Mouse (Mus musculus): ENCODE data around the gene Gpr137b. TPM values are rescaled to one million over a fixed set of nuclear protein-coding genes. Genes with fewer than 3 reads are reported as not detected.
"Not testable (repeated sequence)": the region's sequence is repeated elsewhere in the genome, so short reads cannot be mapped to it uniquely, and the experiment has no call there.

Gpr137b gene
- total and polyA plus RNA-seq, 2 experiments from 2014 or later: 5.2 to 6.1 TPM

GRCm38 (mm10) chr13:13394096-13394395, 232 bp upstream of the Gpr137b start:
- not testable (repeated sequence) for H3K9ac ChIP-seq (replicated peaks; ENCODE audit: low read depth, low read length); DNase-seq (ENCODE audit: low spot score)

DNA sequence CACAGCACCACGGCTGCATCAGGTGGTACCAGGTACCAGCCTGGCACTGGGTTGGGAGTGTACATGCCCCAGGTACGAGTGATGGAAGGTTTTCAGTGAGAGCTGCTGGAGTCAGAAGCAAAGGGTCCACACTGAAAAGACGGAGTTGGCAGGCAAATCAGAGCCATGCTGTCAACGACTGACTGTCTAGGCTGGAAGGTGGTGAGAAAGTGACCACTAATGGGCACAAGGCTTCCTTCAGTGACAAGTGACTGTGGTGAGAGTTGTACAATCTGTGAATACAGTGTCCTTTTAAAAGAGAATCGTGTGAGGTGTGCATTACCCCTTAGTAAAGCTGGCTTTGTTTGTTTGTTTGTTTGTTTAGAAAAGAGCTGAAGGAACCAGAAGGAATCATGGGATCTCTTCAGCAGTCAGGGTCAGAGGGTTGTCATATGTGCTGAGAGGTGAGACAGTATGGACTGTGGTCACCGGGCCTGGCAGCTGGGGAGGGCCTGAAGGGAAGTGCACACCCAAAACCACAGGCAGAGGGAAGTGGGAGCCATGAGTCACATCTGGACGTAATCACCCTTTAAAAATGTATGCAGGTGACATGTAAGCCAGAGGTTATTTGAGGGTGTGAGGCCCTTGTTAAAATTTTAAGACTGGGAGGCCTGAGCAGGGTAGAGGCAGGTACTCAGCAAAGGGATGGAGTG, 15.5 kb downstream of the Gpr137b start:
- 38% methylated on average over 1 of the region's 7 CpGs for WGBS
- H3K27me3 ChIP-seq (ENCODE audit: control insufficient read depth, insufficient read depth, low read length); DNase-seq (ENCODE audit: low spot score); H3K4me3 ChIP-seq (ENCODE audit: low read depth, low read length); H3K36me3 ChIP-seq (replicated peaks; ENCODE audit: control insufficient read depth, insufficient read depth, low read length); H3K9ac ChIP-seq (replicated peaks; ENCODE audit: low read depth, low read length); H3K4me2 ChIP-seq (ENCODE audit: low read depth, low read length); H3K9me3 ChIP-seq (replicated peaks; ENCODE audit: control insufficient read depth, low read length); ATAC-seq (ENCODE audit: insufficient read depth, low read depth); H3K4me1 ChIP-seq (ENCODE audit: control insufficient read depth, insufficient read depth); H3K27ac ChIP-seq (ENCODE audit: low read depth): not testable (repeated sequence)

More at GRCm38 (mm10) chr13:13394096-13394395, 232 bp upstream of the Gpr137b start:
- Histone ChIP-seq H3K4me2 (ENCODE audit: low read depth, low read length) (peak overlapping the region; percentile 61), H3K4me3 (ENCODE audit: low read depth, low read length) (peak overlapping the region; percentile 43)
- H3K27ac ChIP-seq (ENCODE audit: low read depth); H3K36me3 ChIP-seq (replicated peaks; ENCODE audit: control insufficient read depth, insufficient read depth, low read length); H3K9me3 ChIP-seq (replicated peaks; ENCODE audit: control insufficient read depth, low read length); H3K4me1 ChIP-seq (ENCODE audit: control insufficient read depth, insufficient read depth); H3K27me3 ChIP-seq (ENCODE audit: control insufficient read depth, insufficient read depth, low read length): not testable (repeated sequence)
- ATAC-seq (ENCODE audit: insufficient read depth, low read depth): peak; percentile 43
- WGBS: 0% methylated on average over 12 of the region's 15 CpGs

DNA sequence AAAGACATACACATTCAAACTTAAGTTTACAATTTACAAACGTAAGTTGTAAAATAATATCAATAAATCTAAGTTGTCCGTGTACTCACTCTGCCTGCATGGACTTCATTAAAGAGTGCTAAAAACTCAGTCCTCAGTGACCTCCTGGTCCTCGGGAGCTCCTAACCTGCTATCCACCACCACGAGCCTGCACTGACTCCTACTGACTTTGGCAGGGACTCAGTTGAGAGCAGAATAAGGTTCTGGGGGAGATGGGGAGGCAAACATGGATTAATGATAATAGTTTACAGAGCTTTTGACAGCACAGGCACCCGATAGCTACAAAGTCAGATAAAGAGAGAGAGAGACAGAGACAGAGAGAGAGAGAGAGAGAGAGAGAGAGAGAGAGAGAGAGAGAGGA, 16.6 kb downstream of the Gpr137b start:
- no peak for DNase-seq (ENCODE audit: low spot score)
- ATAC-seq (ENCODE audit: insufficient read depth, low read depth): no peak
- TF ChIP-seq CTCF (IDR thresholded peaks at IDR 0.05; ENCODE audit: low read depth) (no peak), EP300 (IDR thresholded peaks at IDR 0.05; ENCODE audit: low read depth) (no peak)
- Histone ChIP-seq H3K9ac (replicated peaks; ENCODE audit: low read depth, low read length) (no peak overlapping the region), H3K36me3 (replicated peaks; ENCODE audit: control insufficient read depth, insufficient read depth, low read length) (no peaks in the 10 kb centered on the region), H3K27me3 (ENCODE audit: control insufficient read depth, insufficient read depth, low read length) (no peaks in the 10 kb centered on the region), H3K4me2 (ENCODE audit: low read depth, low read length) (no peak overlapping the region), H3K4me1 (ENCODE audit: control insufficient read depth, insufficient read depth) (no peaks in the 10 kb centered on the region), H3K9me3 (replicated peaks; ENCODE audit: control insufficient read depth, low read length) (no peaks in the 10 kb centered on the region), H3K4me3 (ENCODE audit: low read depth, low read length) (no peak overlapping the region), H3K27ac (ENCODE audit: low read depth) (no peak overlapping the region)
- WGBS: 71% methylated on average over 5 of the region's 5 CpGs

DNA sequence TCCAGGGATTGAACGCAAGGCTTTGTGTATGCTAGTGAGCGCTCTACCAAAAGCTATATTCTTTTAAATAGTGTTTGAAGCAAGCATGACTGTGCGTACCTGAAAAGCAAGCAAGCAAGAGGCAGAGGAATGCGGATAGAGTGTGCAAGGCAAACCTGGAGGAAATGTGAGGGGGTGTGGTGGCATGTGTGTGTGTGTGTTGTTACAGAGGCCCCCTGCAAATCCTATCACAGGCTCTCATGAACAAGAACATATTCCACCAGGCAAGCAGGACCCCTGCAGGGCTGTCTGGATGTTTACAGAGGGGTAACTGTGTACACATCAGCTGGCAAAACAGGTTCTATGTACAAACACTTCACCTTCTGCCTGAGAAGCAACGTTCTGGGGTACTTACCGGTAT, 19.8 kb downstream of the Gpr137b start:
- not testable (repeated sequence) for ATAC-seq (ENCODE audit: insufficient read depth, low read depth); H3K4me2 ChIP-seq (ENCODE audit: low read depth, low read length); H3K27ac ChIP-seq (ENCODE audit: low read depth); H3K9ac ChIP-seq (replicated peaks; ENCODE audit: low read depth, low read length); H3K36me3 ChIP-seq (replicated peaks; ENCODE audit: control insufficient read depth, insufficient read depth, low read length); H3K4me1 ChIP-seq (ENCODE audit: control insufficient read depth, insufficient read depth); H3K27me3 ChIP-seq (ENCODE audit: control insufficient read depth, insufficient read depth, low read length); H3K4me3 ChIP-seq (ENCODE audit: low read depth, low read length); H3K9me3 ChIP-seq (replicated peaks; ENCODE audit: control insufficient read depth, low read length); DNase-seq (ENCODE audit: low spot score)
- 90% methylated on average over 5 of the region's 6 CpGs for WGBS

DNA sequence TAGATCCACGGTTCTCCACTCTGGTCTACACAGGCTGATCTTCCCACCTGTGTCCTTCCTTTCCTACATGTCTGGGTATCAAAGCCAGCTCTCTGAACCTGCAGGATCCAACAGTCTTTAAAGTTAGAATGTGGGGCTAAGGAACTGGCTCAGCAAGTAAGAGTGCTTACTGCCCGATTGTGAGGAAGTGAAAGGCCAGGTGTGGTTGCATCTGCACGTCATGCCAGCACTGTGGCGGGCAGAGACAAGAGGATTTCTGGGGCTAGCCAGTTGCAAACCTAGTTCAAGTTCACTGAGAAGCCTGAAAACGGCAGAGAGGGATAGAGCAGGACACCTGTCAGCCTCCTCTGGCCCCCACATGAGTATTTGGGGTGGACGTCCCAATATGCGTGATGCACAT, 22.4 kb downstream of the Gpr137b start:
- H3K4me3 ChIP-seq (ENCODE audit: low read depth, low read length); H3K9ac ChIP-seq (replicated peaks; ENCODE audit: low read depth, low read length); H3K4me1 ChIP-seq (ENCODE audit: control insufficient read depth, insufficient read depth); H3K9me3 ChIP-seq (replicated peaks; ENCODE audit: control insufficient read depth, low read length); H3K27ac ChIP-seq (ENCODE audit: low read depth); DNase-seq (ENCODE audit: low spot score); ATAC-seq (ENCODE audit: insufficient read depth, low read depth); H3K36me3 ChIP-seq (replicated peaks; ENCODE audit: control insufficient read depth, insufficient read depth, low read length); H3K4me2 ChIP-seq (ENCODE audit: low read depth, low read length); H3K27me3 ChIP-seq (ENCODE audit: control insufficient read depth, insufficient read depth, low read length): not testable (repeated sequence)
- 83% methylated on average over 7 of the region's 7 CpGs for WGBS

- H3K9me3 ChIP-seq (replicated peaks; ENCODE audit: control insufficient read depth, low read length); H3K4me3 ChIP-seq (ENCODE audit: low read depth, low read length); H3K4me1 ChIP-seq (ENCODE audit: control insufficient read depth, insufficient read depth); H3K9ac ChIP-seq (replicated peaks; ENCODE audit: low read depth, low read length); H3K36me3 ChIP-seq (replicated peaks; ENCODE audit: control insufficient read depth, insufficient read depth, low read length); H3K27me3 ChIP-seq (ENCODE audit: control insufficient read depth, insufficient read depth, low read length); H3K4me2 ChIP-seq (ENCODE audit: low read depth, low read length); H3K27ac ChIP-seq (ENCODE audit: low read depth); DNase-seq (ENCODE audit: low spot score); ATAC-seq (ENCODE audit: insufficient read depth, low read depth): not testable (repeated sequence)
- 85% methylated on average over 2 of the region's 2 CpGs for WGBS
These were observed 27.4 kb downstream of the Gpr137b start for GRCm38 (mm10) chr13:13366371-13366770.

- H3K9me3 ChIP-seq (replicated peaks; ENCODE audit: control insufficient read depth, low read length); H3K4me2 ChIP-seq (ENCODE audit: low read depth, low read length); H3K36me3 ChIP-seq (replicated peaks; ENCODE audit: control insufficient read depth, insufficient read depth, low read length); ATAC-seq (ENCODE audit: insufficient read depth, low read depth); DNase-seq (ENCODE audit: low spot score); H3K9ac ChIP-seq (replicated peaks; ENCODE audit: low read depth, low read length); H3K27ac ChIP-seq (ENCODE audit: low read depth); H3K27me3 ChIP-seq (ENCODE audit: control insufficient read depth, insufficient read depth, low read length); H3K4me3 ChIP-seq (ENCODE audit: low read depth, low read length); H3K4me1 ChIP-seq (ENCODE audit: control insufficient read depth, insufficient read depth): not testable (repeated sequence)
- 84% methylated on average over 7 of the region's 7 CpGs for WGBS
These were observed 30.3 kb downstream of the Gpr137b start for GRCm38 (mm10) chr13:13363536-13363935.

DNA sequence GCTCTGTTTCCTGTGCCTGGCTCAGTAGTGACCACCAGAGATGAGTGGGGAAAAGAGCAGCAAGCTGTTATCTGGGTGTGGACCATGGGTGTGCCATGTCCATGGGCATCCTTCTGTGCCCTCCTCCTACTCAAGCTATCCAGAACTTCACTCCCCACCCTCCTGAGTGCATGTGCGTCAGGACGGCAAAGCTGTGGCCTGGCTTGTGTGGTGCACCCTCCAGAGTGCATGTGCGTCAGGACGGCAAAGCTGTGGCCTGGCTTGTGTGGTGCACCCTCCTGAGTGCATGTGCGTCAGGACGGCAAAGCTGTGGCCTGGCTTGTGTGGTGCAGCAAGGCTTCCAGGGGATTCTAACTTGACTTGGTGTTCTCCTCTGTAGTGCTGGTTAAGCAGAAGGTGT, 31.6 kb downstream of the Gpr137b start:
- H3K36me3 ChIP-seq (replicated peaks; ENCODE audit: control insufficient read depth, insufficient read depth, low read length); DNase-seq (ENCODE audit: low spot score); H3K27me3 ChIP-seq (ENCODE audit: control insufficient read depth, insufficient read depth, low read length): not testable (repeated sequence)

DNA sequence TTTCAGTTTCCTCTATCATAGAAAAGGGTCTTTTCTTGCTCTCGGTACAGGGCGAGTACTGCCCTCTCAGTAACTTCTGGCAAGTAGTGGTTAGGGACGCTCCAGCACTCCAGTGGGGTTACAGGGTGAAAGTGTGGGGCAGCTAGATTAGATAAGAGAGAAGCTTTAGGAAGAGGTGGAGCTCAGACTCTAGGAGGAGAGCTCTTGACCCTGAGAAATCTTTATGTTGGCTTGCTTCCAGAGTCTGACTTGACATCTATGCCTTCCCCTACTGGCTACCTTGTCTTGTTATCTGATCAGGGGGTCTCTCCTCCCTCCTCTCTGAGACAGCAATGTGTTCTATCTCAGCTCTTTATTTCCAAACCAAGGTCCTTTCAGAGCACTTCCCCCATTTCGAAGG, 33.8 kb downstream of the Gpr137b start:
- not testable (repeated sequence) for H3K9me3 ChIP-seq (replicated peaks; ENCODE audit: control insufficient read depth, low read length); H3K4me1 ChIP-seq (ENCODE audit: control insufficient read depth, insufficient read depth); H3K27ac ChIP-seq (ENCODE audit: low read depth); H3K36me3 ChIP-seq (replicated peaks; ENCODE audit: control insufficient read depth, insufficient read depth, low read length); ATAC-seq (ENCODE audit: insufficient read depth, low read depth); H3K9ac ChIP-seq (replicated peaks; ENCODE audit: low read depth, low read length); H3K27me3 ChIP-seq (ENCODE audit: control insufficient read depth, insufficient read depth, low read length); H3K4me3 ChIP-seq (ENCODE audit: low read depth, low read length)
- WGBS: 24% methylated on average over 4 of the region's 4 CpGs
- peak overlapping the region; percentile 28; the same call in 1 of the 2 replicates for H3K4me2 ChIP-seq (ENCODE audit: low read depth, low read length)
- DNase-seq (ENCODE audit: low spot score): peak; percentile 26

More for the DNA sequence above, 31.6 kb downstream of the Gpr137b start:
- not testable (repeated sequence) for H3K9ac ChIP-seq (replicated peaks; ENCODE audit: low read depth, low read length); H3K4me2 ChIP-seq (ENCODE audit: low read depth, low read length); H3K9me3 ChIP-seq (replicated peaks; ENCODE audit: control insufficient read depth, low read length); H3K4me3 ChIP-seq (ENCODE audit: low read depth, low read length); H3K4me1 ChIP-seq (ENCODE audit: control insufficient read depth, insufficient read depth); H3K27ac ChIP-seq (ENCODE audit: low read depth); ATAC-seq (ENCODE audit: insufficient read depth, low read depth)
- WGBS: 78% methylated on average over 6 of the region's 6 CpGs
